Comparison of ENCODE assay signal across 19 mouse cellular contexts in genomic region chr11:98379379-98379778, GRCm38 (mm10). TPM values are rescaled to one million over a fixed set of nuclear protein-coding genes. Genes with fewer than 3 reads are reported as not detected.
DNase-seq lines count a peak whose midpoint lies in the region; ATAC-seq and TF ChIP-seq lines count a peak whose summit lies in the region.
"Had no signal": no experiment of that assay in that cellular context is flagged by ENCODE, and none has a peak within 500 bp of the region (broad histone marks: within the 10 kb centered on the region; RNA-seq: fewer than 3 reads in every experiment).

No protein-coding gene starts in this region.

- H3K4me2 ChIP-seq in hindbrain, postnatal 0 days (ENCODE audit: low read depth, low read length) = no peak overlapping the region
- H3K4me2 ChIP-seq: liver, embryonic 12.5 days had no signal

- intact Hi-C loops in heart, adult 2 months (cut with DNase I) = loop anchor here (2.0 kb wide), 1 partner anchor 15 kb away; no protein-coding TSS in a partner anchor

- H3K9me3 ChIP-seq in hindbrain, postnatal 0 days (ENCODE audit: low read length) = no peaks in the 10 kb centered on the region
- no peaks in the 10 kb centered on the region for H3K9me3 ChIP-seq in hindbrain, embryonic 10.5 days
- H3K9me3 ChIP-seq in heart, embryonic 10.5 days = no peaks in the 10 kb centered on the region
- H3K9me3 ChIP-seq: G1E; liver, embryonic 12.5 days; midbrain, embryonic 10.5 days had no signal

- WGBS in hindbrain, postnatal 0 days = 90% methylated on average over 7 of the region's 7 CpGs
- WGBS in hindbrain, embryonic 10.5 days = 95% methylated on average over 7 of the region's 7 CpGs
- 66% methylated on average over 7 of the region's 7 CpGs for WGBS in heart, adult 2 months
- WGBS in heart, embryonic 10.5 days = 66% methylated on average over 7 of the region's 7 CpGs

- peak; percentile 93 for TF ChIP-seq EP300 in heart, adult 2 months (IDR thresholded peaks at IDR 0.05; ENCODE audit: insufficient read depth, low read depth, low read length)

- no peak for TF ChIP-seq CTCF in hindbrain, postnatal 0 days (IDR thresholded peaks at IDR 0.05; ENCODE audit: low read depth)
- no peak for TF ChIP-seq CTCF in heart, adult 2 months (IDR thresholded peaks at IDR 0.05)
- no peak for TF ChIP-seq CTCF in layer of hippocampus, adult 2 months (conservative IDR thresholded peaks at IDR 0.05)

- H3K27ac ChIP-seq in hindbrain, postnatal 0 days = peak overlapping the region; percentile 64
- no peak overlapping the region for H3K27ac ChIP-seq in hindbrain, embryonic 10.5 days
- peak overlapping the region; percentile 83 for H3K27ac ChIP-seq in heart, adult 2 months
- H3K27ac ChIP-seq in heart, embryonic 10.5 days = peak overlapping the region; percentile 65
- H3K27ac ChIP-seq in layer of hippocampus, adult 2 months = no peak overlapping the region
- H3K27ac ChIP-seq: liver, embryonic 12.5 days; midbrain, embryonic 10.5 days had no signal

- no peaks in the 10 kb centered on the region for H3K27me3 ChIP-seq in hindbrain, postnatal 0 days (ENCODE audit: insufficient read depth, low read length)
- peaks cover 11% of the 10 kb centered on the region for H3K27me3 ChIP-seq in hindbrain, embryonic 10.5 days (ENCODE audit: insufficient read depth, poor library complexity, severe bottlenecking)
- H3K27me3 ChIP-seq in heart, adult 2 months (ENCODE audit: control insufficient read depth, insufficient read depth, low read length) = no peaks in the 10 kb centered on the region
- 0 out of 2 replicates have a peak, but pooled peaks cover 6% of the 10 kb centered on the region for H3K27me3 ChIP-seq in heart, embryonic 10.5 days (ENCODE audit: insufficient read depth, poor library complexity, severe bottlenecking)

- no peak for ATAC-seq in hindbrain, postnatal 0 days
- peak; percentile 17; the same call in 1 of the 2 replicates for ATAC-seq in megakaryocyte-erythroid progenitor cell, adult 5-6 weeks (replicated peaks; ENCODE audit: low FRiP score, low TSS enrichment, poor library complexity, severe bottlenecking)
- ATAC-seq: liver, embryonic 12.5 days had no signal

- H3K9ac ChIP-seq in hindbrain, postnatal 0 days (replicated peaks; ENCODE audit: low read length) = no peak overlapping the region
- 0 out of 2 replicates have a peak overlapping the region, but pooled peaks have one; percentile 5 for H3K9ac ChIP-seq in heart, adult 2 months (ENCODE audit: low read depth, low read length)
- H3K9ac ChIP-seq: liver, embryonic 12.5 days had no signal

- no peaks in the 10 kb centered on the region for H3K79me2 ChIP-seq in heart, adult 2 months (replicated peaks; ENCODE audit: control insufficient read depth, insufficient read depth, low read length)

- peaks cover 36% of the 10 kb centered on the region; the same call in 1 of the 2 replicates for H3K36me3 ChIP-seq in hindbrain, postnatal 0 days (ENCODE audit: insufficient read depth, low read length)
- H3K36me3 ChIP-seq in hindbrain, embryonic 10.5 days = peaks cover 76% of the 10 kb centered on the region
- no peaks in the 10 kb centered on the region for H3K36me3 ChIP-seq in heart, adult 2 months (ENCODE audit: control insufficient read depth, insufficient read depth, low read length)
- H3K36me3 ChIP-seq in heart, embryonic 10.5 days = peaks cover 68% of the 10 kb centered on the region

- H3K4me3 ChIP-seq in hindbrain, postnatal 0 days (ENCODE audit: low read length) = no peak overlapping the region
- H3K4me3 ChIP-seq in hindbrain, embryonic 10.5 days = no peak overlapping the region
- H3K4me3 ChIP-seq in heart, adult 2 months = no peak overlapping the region
- H3K4me3 ChIP-seq in heart, embryonic 10.5 days = 0 out of 2 replicates have a peak overlapping the region, but pooled peaks have one; percentile 4
- H3K4me3 ChIP-seq in layer of hippocampus, adult 2 months = no peak overlapping the region
- H3K4me3 ChIP-seq: liver, embryonic 12.5 days; midbrain, embryonic 10.5 days; myocyte had no signal

- no peak for TF ChIP-seq POLR2A in heart, adult 2 months (IDR thresholded peaks at IDR 0.05; ENCODE audit: insufficient read depth, low read depth, low read length)

- DNase-seq in hindbrain, postnatal 0 days (ENCODE audit: low spot score) = no peak
- DNase-seq in hindbrain, embryonic 10.5 days (ENCODE audit: low spot score) = no peak
- peak; percentile 47 to 76 for DNase-seq in heart, adult 2 months
- no peak for DNase-seq in heart, embryonic 10.5 days (ENCODE audit: low spot score)
- DNase-seq in layer of hippocampus, adult 2 months (ENCODE audit: low spot score in 2 of 2) = no peak
- DNase-seq in urinary bladder, adult 18-20 months (ENCODE audit: low spot score in 2 of 2) = no peak
- DNase-seq: layer of hippocampus, adult 9-11 months; lung, postnatal 14 days; right cerebral cortex, postnatal 4 days; thymus, postnatal 4 days had no signal

- no peaks in the 10 kb centered on the region for H3K4me1 ChIP-seq in hindbrain, postnatal 0 days (ENCODE audit: insufficient read depth, low read length)
- peaks cover 21% of the 10 kb centered on the region for H3K4me1 ChIP-seq in hindbrain, embryonic 10.5 days (replicated peaks)
- peaks cover 8% of the 10 kb centered on the region; the same call in 1 of the 2 replicates for H3K4me1 ChIP-seq in heart, adult 2 months (ENCODE audit: control insufficient read depth, insufficient read depth, low read length)
- H3K4me1 ChIP-seq in heart, embryonic 10.5 days = peaks cover 82% of the 10 kb centered on the region
- H3K4me1 ChIP-seq: liver, embryonic 12.5 days had no signal

RNA-seq across cellular contexts. Expression of gene Tcap, which starts 4.2 kb away (rescaled TPM):
- total RNA-seq in hindbrain, postnatal 0 days (2014; rRNA removed) = 0.26 and 4.4 TPM in 2 replicates
- polyA plus RNA-seq in hindbrain, postnatal 0 days (2015; fragmentation: Nextera tagmentation; extraction: Ambion mirVana) = not detected in 2 replicates
- polyA plus RNA-seq in hindbrain, embryonic 10.5 days (2016; fragmentation: Nextera tagmentation; extraction: Ambion mirVana) = 0.17 and 0.29 TPM in 2 replicates
- total RNA-seq in heart, adult 2 months (2021) = 1,000 to 10,000 TPM; 1,095 to 3,136 TPM
- polyA plus RNA-seq in heart, adult 2 months (2012; rRNA removed) = 1,250 and 1,827 TPM in 2 replicates
- polyA plus RNA-seq in heart, embryonic 10.5 days (2016; fragmentation: Nextera tagmentation; extraction: Ambion mirVana) = 86.0 and 159 TPM in 2 replicates
- total RNA-seq in megakaryocyte-erythroid progenitor cell, adult 5-6 weeks (2014; fragmentation: Nextera tagmentation) = not detected in 2 replicates
- not detected in 2 replicates for total RNA-seq in megakaryocyte-erythroid progenitor cell, adult 5-6 weeks (2017)
- 1 to 10 TPM in 1 of 2 experiments, under 1 TPM in 1; 0.92 to 1.0 TPM for total RNA-seq in layer of hippocampus, adult 2 months (2021)
- total RNA-seq: G1E; granulocyte monocyte progenitor cell, adult 5-6 weeks; neutrophil, adult 5-6 weeks had no signal
- polyA plus RNA-seq: forebrain, embryonic 11.5 days; G1E; liver, embryonic 12.5 days; midbrain, embryonic 10.5 days had no signal

RNA-seq across cellular contexts. Expression of gene Pnmt, which starts 6.9 kb away (rescaled TPM):
- 1.2 and 5.4 TPM in 2 replicates for total RNA-seq in hindbrain, postnatal 0 days (2014; rRNA removed)
- polyA plus RNA-seq in hindbrain, postnatal 0 days (2015; fragmentation: Nextera tagmentation; extraction: Ambion mirVana) = 5.4 and 5.5 TPM in 2 replicates
- polyA plus RNA-seq in hindbrain, embryonic 10.5 days (2016; fragmentation: Nextera tagmentation; extraction: Ambion mirVana) = 0.65 and 1.2 TPM in 2 replicates
- total RNA-seq in heart, adult 2 months (2021) = 1 to 10 TPM in 1 of 2 experiments, under 1 TPM in 1; 0.91 to 1.5 TPM
- polyA plus RNA-seq in heart, adult 2 months (2012; rRNA removed) = 1.6 and 2.6 TPM in 2 replicates
- 5.0 and 5.1 TPM in 2 replicates for polyA plus RNA-seq in heart, embryonic 10.5 days (2016; fragmentation: Nextera tagmentation; extraction: Ambion mirVana)
- not detected in 2 replicates for total RNA-seq in megakaryocyte-erythroid progenitor cell, adult 5-6 weeks (2014; fragmentation: Nextera tagmentation)
- total RNA-seq in megakaryocyte-erythroid progenitor cell, adult 5-6 weeks (2017) = not detected in 2 replicates
- not detected for total RNA-seq in layer of hippocampus, adult 2 months (2021)
- total RNA-seq: G1E; granulocyte monocyte progenitor cell, adult 5-6 weeks; neutrophil, adult 5-6 weeks had no signal
- polyA plus RNA-seq: forebrain, embryonic 11.5 days; G1E; kidney, adult 2 months; liver, embryonic 12.5 days; midbrain, embryonic 10.5 days had no signal

RNA-seq across cellular contexts. Expression of gene Pgap3, which starts 20.9 kb away (rescaled TPM):
- 10.6 and 12.0 TPM in 2 replicates for total RNA-seq in hindbrain, postnatal 0 days (2014; rRNA removed)
- 7.8 and 9.2 TPM in 2 replicates for polyA plus RNA-seq in hindbrain, postnatal 0 days (2015; fragmentation: Nextera tagmentation; extraction: Ambion mirVana)
- 9.3 and 9.8 TPM in 2 replicates for polyA plus RNA-seq in hindbrain, embryonic 10.5 days (2016; fragmentation: Nextera tagmentation; extraction: Ambion mirVana)
- total RNA-seq in heart, adult 2 months (2021) = 1 to 10 TPM; 7.7 to 8.5 TPM
- 18.8 and 21.1 TPM in 2 replicates for polyA plus RNA-seq in heart, adult 2 months (2012; rRNA removed)
- polyA plus RNA-seq in heart, embryonic 10.5 days (2016; fragmentation: Nextera tagmentation; extraction: Ambion mirVana) = 15.3 and 21.3 TPM in 2 replicates
- total RNA-seq in megakaryocyte-erythroid progenitor cell, adult 5-6 weeks (2014; fragmentation: Nextera tagmentation) = 6.4 and 10.6 TPM in 2 replicates
- total RNA-seq in megakaryocyte-erythroid progenitor cell, adult 5-6 weeks (2017) = 1.6 and 5.4 TPM in 2 replicates
- 10 to 100 TPM in 1 of 2 experiments, 1 to 10 TPM in 1; 9.1 to 10.3 TPM for total RNA-seq in layer of hippocampus, adult 2 months (2021)

RNA-seq across cellular contexts. Expression of gene Stard3, which starts 21.2 kb away (rescaled TPM):
- 44.0 and 52.4 TPM in 2 replicates for total RNA-seq in hindbrain, postnatal 0 days (2014; rRNA removed)
- 28.4 and 31.9 TPM in 2 replicates for polyA plus RNA-seq in hindbrain, postnatal 0 days (2015; fragmentation: Nextera tagmentation; extraction: Ambion mirVana)
- polyA plus RNA-seq in hindbrain, embryonic 10.5 days (2016; fragmentation: Nextera tagmentation; extraction: Ambion mirVana) = 55.5 and 57.8 TPM in 2 replicates
- total RNA-seq in heart, adult 2 months (2021) = 10 to 100 TPM; 19.0 to 24.3 TPM
- polyA plus RNA-seq in heart, adult 2 months (2012; rRNA removed) = 58.3 and 62.3 TPM in 2 replicates
- 51.0 and 53.0 TPM in 2 replicates for polyA plus RNA-seq in heart, embryonic 10.5 days (2016; fragmentation: Nextera tagmentation; extraction: Ambion mirVana)
- 11.9 and 28.5 TPM in 2 replicates for total RNA-seq in megakaryocyte-erythroid progenitor cell, adult 5-6 weeks (2014; fragmentation: Nextera tagmentation)
- total RNA-seq in megakaryocyte-erythroid progenitor cell, adult 5-6 weeks (2017) = 10.6 and 18.2 TPM in 2 replicates
- total RNA-seq in layer of hippocampus, adult 2 months (2021) = 10 to 100 TPM; 32.9 to 35.5 TPM

RNA-seq across cellular contexts. Expression of gene Ppp1r1b, which starts 31.2 kb away (rescaled TPM):
- 1.3 and 3.5 TPM in 2 replicates for total RNA-seq in hindbrain, postnatal 0 days (2014; rRNA removed)
- polyA plus RNA-seq in hindbrain, postnatal 0 days (2015; fragmentation: Nextera tagmentation; extraction: Ambion mirVana) = 18.0 and 19.1 TPM in 2 replicates
- polyA plus RNA-seq in hindbrain, embryonic 10.5 days (2016; fragmentation: Nextera tagmentation; extraction: Ambion mirVana) = 1.0 and 1.3 TPM in 2 replicates
- total RNA-seq in heart, adult 2 months (2021) = 1 to 10 TPM; 2.6 to 5.3 TPM
- polyA plus RNA-seq in heart, adult 2 months (2012; rRNA removed) = 15.8 and 16.2 TPM in 2 replicates
- 8.1 and 20.1 TPM in 2 replicates for polyA plus RNA-seq in heart, embryonic 10.5 days (2016; fragmentation: Nextera tagmentation; extraction: Ambion mirVana)
- not detected in 2 replicates for total RNA-seq in megakaryocyte-erythroid progenitor cell, adult 5-6 weeks (2014; fragmentation: Nextera tagmentation)
- not detected in 2 replicates for total RNA-seq in megakaryocyte-erythroid progenitor cell, adult 5-6 weeks (2017)
- 10 to 100 TPM; 55.9 to 56.2 TPM for total RNA-seq in layer of hippocampus, adult 2 months (2021)
- total RNA-seq: G1E; granulocyte monocyte progenitor cell, adult 5-6 weeks; neutrophil, adult 5-6 weeks had no signal
- polyA plus RNA-seq: G1E, myocyte had no signal

Comparison
In these comparisons a context has a peak if more than half of its experiments do, and no peak if none do; other contexts are left out.
1. DNase-seq: peak in heart, adult 2 months (2 of 2); none in hindbrain, postnatal 0 days (single experiment), hindbrain, embryonic 10.5 days (single experiment), heart, embryonic 10.5 days (single experiment), layer of hippocampus, adult 2 months (0 of 2) and urinary bladder, adult 18-20 months (0 of 2).
2. H3K27ac ChIP-seq: peak in hindbrain, postnatal 0 days (single experiment), heart, adult 2 months (single experiment) and heart, embryonic 10.5 days (single experiment); none in hindbrain, embryonic 10.5 days (single experiment) and layer of hippocampus, adult 2 months (single experiment).
3. RNA of gene Tcap, which starts 4.2 kb away (total RNA-seq): 1,095 to 3,136 TPM in heart, adult 2 months; 0.92 to 1.0 TPM in layer of hippocampus, adult 2 months, 0.26 to 4.4 TPM in hindbrain, postnatal 0 days and not detected in megakaryocyte-erythroid progenitor cell, adult 5-6 weeks; every median in the first group is over 100 times any median in the second.